Mouse (Mus musculus) forebrain, embryonic 16.5 days (tissue): ENCODE measurements at regions not wholly inside any gene's neighbourhood (a gene's known extent, or its start where the extent isn't known, plus 50 kb on each side); places are given as distances from the start of the nearest gene placed in this dataset.

Source experiments
- ATAC-seq: fragments of 200-750 bp; cut with Nextera tagmentation; 2 replicates; pipeline ENCODE4 v1.8.0; 2017; ENCODE audit warnings: mild to moderate bottlenecking, moderate library complexity
- H3K27ac ChIP-seq: fragments of 300-500 bp; sonication (generic); 2 replicates; pipeline ENCODE4 v1.5.1; 2014; ENCODE audit warnings: low read length, control low read depth
- H3K27me3 ChIP-seq: fragments of 300-500 bp; sonication (generic); replicated peaks from 2 replicates; pipeline ENCODE4 v1.6.1; 2014; ENCODE audit warnings: low read length; ENCODE audit not compliant: control insufficient read depth, insufficient read depth
- H3K36me3 ChIP-seq: fragments of 300-500 bp; sonication (generic); 2 replicates; pipeline ENCODE4 v1.6.1; 2014; ENCODE audit not compliant: control insufficient read depth, insufficient read depth
- H3K4me1 ChIP-seq: fragments of 300-500 bp; sonication (generic); replicated peaks from 2 replicates; pipeline ENCODE4 v1.6.1; 2014; ENCODE audit warnings: low read length; ENCODE audit not compliant: control insufficient read depth, insufficient read depth
- H3K4me2 ChIP-seq: fragments of 300-500 bp; sonication (generic); 2 replicates; pipeline ENCODE4 v1.6.1; 2014; ENCODE audit warnings: mild to moderate bottlenecking, low read length, control low read depth
- H3K4me3 ChIP-seq: fragments of 300-500 bp; sonication (generic); replicated peaks from 2 replicates; pipeline ENCODE4 v1.5.1; 2014; ENCODE audit warnings: mild to moderate bottlenecking, low read length, control low read depth
- H3K9ac ChIP-seq: fragments of 300-500 bp; sonication (generic); replicated peaks from 2 replicates; pipeline ENCODE4 v1.6.1; 2014; ENCODE audit warnings: low read depth, low read length, control low read depth
- H3K9me3 ChIP-seq: fragments of 300-500 bp; sonication (generic); 2 replicates; pipeline ENCODE4 v1.6.1; 2016; ENCODE audit warnings: low read length; ENCODE audit not compliant: control insufficient read depth
- WGBS: fragments of 180-500 bp; shearing (Covaris S2); extraction: QIAGEN DNeasy Blood & Tissue Kit; methylation state at CpG from one replicate; pipeline ENCODE4 v1.1.7; 2014; 5-methylcytosine and 5-hydroxymethylcytosine counted together

- WGBS: 91% methylated on average over 1 of the region's 1 CpGs
- Histone ChIP-seq H3K9ac (no peak overlapping the region), H3K36me3 (no peaks in the 10 kb centered on the region), H3K4me2 (no peak overlapping the region), H3K9me3 (no peaks in the 10 kb centered on the region), H3K4me3 (no peak overlapping the region), H3K4me1 (peaks cover 27% of the 10 kb centered on the region), H3K27me3 (no peaks in the 10 kb centered on the region), H3K27ac (peak overlapping the region; percentile 74)
- ATAC-seq: no peak
These were observed 50.5 kb upstream of the Bach2 start for GRCm38 (mm10) chr4:32188076-32188475.

- H3K4me2 ChIP-seq: peak overlapping the region; percentile 11; the same call in 1 of the 2 replicates
- H3K36me3 ChIP-seq: no peaks in the 10 kb centered on the region
- no peaks in the 10 kb centered on the region for H3K27me3 ChIP-seq
- no peak overlapping the region for H3K4me3 ChIP-seq
- peak; percentile 85 for ATAC-seq
- H3K27ac ChIP-seq: peak overlapping the region; percentile 86
- H3K9ac ChIP-seq: no peak overlapping the region
- peaks cover 27% of the 10 kb centered on the region for H3K4me1 ChIP-seq
- H3K9me3 ChIP-seq: no peaks in the 10 kb centered on the region
- WGBS: 14% methylated on average over 8 of the region's 8 CpGs
These were observed 49.7 kb upstream of the Bach2 start for GRCm38 (mm10) chr4:32188752-32189415.
